Mouse (Mus musculus) hindbrain, embryonic 15.5 days (tissue): ENCODE data around the gene Ccl17. TPM values are rescaled to one million over a fixed set of nuclear protein-coding genes. Genes with fewer than 3 reads are reported as not detected.
"Not testable (repeated sequence)": the region's sequence is repeated elsewhere in the genome, so short reads cannot be mapped to it uniquely, and the experiment has no call there.

Experiments
- ATAC-seq: fragments of 200-750 bp; cut with Nextera tagmentation; 2 replicates; pipeline ENCODE4 v1.8.0; 2017; ENCODE audit warnings: low read depth, moderate number of reproducible peaks, moderate TSS enrichment; ENCODE audit not compliant: low FRiP score
- H3K27ac ChIP-seq: fragments of 300-500 bp; sonication (generic); replicated peaks from 2 replicates; pipeline ENCODE4 v1.5.1; 2015; ENCODE audit warnings: mild to moderate bottlenecking, inconsistent platforms
- H3K27me3 ChIP-seq: fragments of 300-500 bp; sonication (generic); 2 replicates; pipeline ENCODE4 v1.6.1; 2015; ENCODE audit warnings: control low read depth, inconsistent platforms
- H3K36me3 ChIP-seq: fragments of 300-500 bp; sonication (generic); 2 replicates; pipeline ENCODE4 v1.6.1; 2015; ENCODE audit warnings: control low read depth, inconsistent platforms
- H3K4me1 ChIP-seq: fragments of 300-500 bp; sonication (generic); replicated peaks from 2 replicates; pipeline ENCODE4 v1.6.1; 2015; ENCODE audit warnings: control low read depth, inconsistent platforms
- H3K4me2 ChIP-seq: fragments of 300-500 bp; sonication (generic); 2 replicates; pipeline ENCODE4 v1.6.1; 2015; ENCODE audit warnings: moderate library complexity, mild to moderate bottlenecking, inconsistent platforms
- H3K4me3 ChIP-seq: fragments of 300-500 bp; sonication (generic); 2 replicates; pipeline ENCODE4 v1.5.1; 2015; ENCODE audit warnings: mild to moderate bottlenecking, inconsistent platforms
- H3K9ac ChIP-seq: fragments of 300-500 bp; sonication (generic); 2 replicates; pipeline ENCODE4 v1.6.1; 2015; ENCODE audit warnings: inconsistent platforms
- H3K9me3 ChIP-seq: fragments of 300-500 bp; sonication (generic); 2 replicates; pipeline ENCODE4 v1.6.1; 2016; ENCODE audit warnings: control low read depth, inconsistent platforms
- WGBS: fragments of 180-500 bp; shearing (Covaris S2); methylation state at CpG from one replicate; pipeline ENCODE4 v1.1.7; 2015; 5-methylcytosine and 5-hydroxymethylcytosine counted together
- polyA plus RNA-seq: library from polyadenylated mRNA; unstranded; fragments of >200 nt; fragmentation: Nextera tagmentation; extraction: Ambion mirVana; gene quantifications from 2 replicates; pipeline ENCODE4 v1.2.1, GENCODE M21; 2015

The Ccl17 gene
- polyA plus RNA-seq, 1 experiment from 2014 or later = 0.87 TPM

GRCm38 (mm10) chr8:94837662-94838574, 27.7 kb downstream of the Ccl17 start, which contains the start of the genes Coq9 and Ciapin1:
Gene Coq9 (plus strand): TSS chr8:94838321.
Gene Ciapin1 (minus strand): TSS chr8:94838358.
- Histone ChIP-seq H3K4me2 (peak within 1 kb of the TSS; percentile 80), H3K4me3 (peak within 1 kb of the TSS; percentile 95), H3K4me1 (peaks cover 18% of the 10 kb centered on the region), H3K27me3 (no peaks in the 10 kb centered on the region), H3K9ac (peak within 1 kb of the TSS; percentile 94), H3K27ac (peak within 1 kb of the TSS; percentile 95), H3K36me3 (no peaks in the 10 kb centered on the region), H3K9me3 (no peaks in the 10 kb centered on the region)
- peak; percentile 98 for ATAC-seq
- under 1% methylated on average over 82 of the region's 82 CpGs for WGBS

- peaks cover 18% of the 10 kb centered on the region for H3K4me1 ChIP-seq
- H3K4me3 ChIP-seq = peak overlapping the region; percentile 95
- no peaks in the 10 kb centered on the region for H3K27me3 ChIP-seq
- 0% methylated on average over 24 of the region's 24 CpGs for WGBS
- H3K36me3 ChIP-seq = no peaks in the 10 kb centered on the region
- H3K27ac ChIP-seq = peak overlapping the region; percentile 95
- peak; percentile 49 for ATAC-seq
- H3K9ac ChIP-seq = peak overlapping the region; percentile 89
- peak overlapping the region; percentile 80 for H3K4me2 ChIP-seq
- no peaks in the 10 kb centered on the region for H3K9me3 ChIP-seq
Measured at GRCm38 (mm10) chr8:94838600-94838999, 28.3 kb downstream of the Ccl17 start.

- Histone ChIP-seq H3K9ac (no peak overlapping the region), H3K27me3 (no peaks in the 10 kb centered on the region), H3K4me3 (no peak overlapping the region), H3K4me1 (peaks cover 18% of the 10 kb centered on the region), H3K4me2 (no peak overlapping the region), H3K36me3 (peaks cover 14% of the 10 kb centered on the region), H3K27ac (no peak overlapping the region), H3K9me3 (no peaks in the 10 kb centered on the region)
- WGBS = 59% methylated on average over 2 of the region's 2 CpGs
- ATAC-seq = no peak
Measured at GRCm38 (mm10) chr8:94841183-94841582, 30.9 kb downstream of the Ccl17 start.

GRCm38 (mm10) chr8:94850049-94850448, 39.8 kb downstream of the Ccl17 start:
- Histone ChIP-seq H3K27me3 (no peaks in the 10 kb centered on the region), H3K4me3 (no peak overlapping the region), H3K4me1 (no peaks in the 10 kb centered on the region), H3K4me2 (no peak overlapping the region), H3K9ac (no peak overlapping the region), H3K9me3 (no peaks in the 10 kb centered on the region), H3K27ac (no peak overlapping the region), H3K36me3 (peaks cover 67% of the 10 kb centered on the region)
- ATAC-seq = no peak
- 95% methylated on average over 5 of the region's 5 CpGs for WGBS

- H3K4me3 ChIP-seq, H3K9me3 ChIP-seq, H3K4me2 ChIP-seq, H3K9ac ChIP-seq, H3K27ac ChIP-seq, ATAC-seq, H3K27me3 ChIP-seq: not testable (repeated sequence)
- Histone ChIP-seq H3K36me3 (peaks cover 43% of the 10 kb centered on the region), H3K4me1 (peaks cover 19% of the 10 kb centered on the region)
- WGBS = 90% methylated on average over 11 of the region's 11 CpGs
Measured at GRCm38 (mm10) chr8:94854761-94855160, 44.5 kb downstream of the Ccl17 start.

GRCm38 (mm10) chr8:94857011-94857345, 46.7 kb downstream of the Ccl17 start:
- H3K27me3 ChIP-seq = no peaks in the 10 kb centered on the region
- H3K4me2 ChIP-seq = peak overlapping the region; percentile 33
- no peak overlapping the region for H3K27ac ChIP-seq
- no peaks in the 10 kb centered on the region for H3K9me3 ChIP-seq
- whole genome bisulfite sequencing = 27% methylated on average over 5 of the region's 5 CpGs
- H3K9ac ChIP-seq = peak overlapping the region; percentile 97
- H3K4me3 ChIP-seq = peak overlapping the region; percentile 93; the same call in 1 of the 2 replicates
- H3K36me3 ChIP-seq = peaks cover 30% of the 10 kb centered on the region
- ATAC-seq = peak; percentile 20; the same call in 1 of the 2 replicates
- H3K4me1 ChIP-seq = peaks cover 19% of the 10 kb centered on the region

- H3K4me1 ChIP-seq = peaks cover 19% of the 10 kb centered on the region
- peak; percentile 84 for ATAC-seq
- H3K36me3 ChIP-seq = peaks cover 28% of the 10 kb centered on the region
- peak within 1 kb of the TSS; percentile 81 for H3K27ac ChIP-seq
- peak within 1 kb of the TSS; percentile 93 for H3K4me3 ChIP-seq
- no peaks in the 10 kb centered on the region for H3K9me3 ChIP-seq
- peak within 1 kb of the TSS; percentile 97 for H3K9ac ChIP-seq
- WGBS = under 1% methylated on average over 68 of the region's 68 CpGs
- peak within 1 kb of the TSS; percentile 64 for H3K4me2 ChIP-seq
- no peaks in the 10 kb centered on the region for H3K27me3 ChIP-seq
Measured at GRCm38 (mm10) chr8:94857346-94858173, 47.3 kb downstream of the Ccl17 start, which contains the start of gene Polr2c. Gene Polr2c (plus strand): TSS chr8:94857450.

GRCm38 (mm10) chr8:94861352-94861910, 51.2 kb downstream of the Ccl17 start:
- Histone ChIP-seq H3K27me3 (no peaks in the 10 kb centered on the region), H3K4me2 (no peak overlapping the region), H3K4me1 (peaks cover 19% of the 10 kb centered on the region), H3K4me3 (no peak overlapping the region), H3K36me3 (peaks cover 48% of the 10 kb centered on the region), H3K9ac (no peak overlapping the region), H3K27ac (no peak overlapping the region), H3K9me3 (no peaks in the 10 kb centered on the region)
- WGBS = 75% methylated on average over 8 of the region's 8 CpGs
- no peak for ATAC-seq

Other genes starting within 250 kb of the Ccl17 start
- gene Rspry1, start 208.5 kb upstream of the Ccl17 start, polyA plus RNA-seq = 45.5 and 48.7 TPM in 2 replicates
- 63.8 and 69.1 TPM in 2 replicates for gene Fam192a, start 208.5 kb upstream of the Ccl17 start, polyA plus RNA-seq
- 183 and 186 TPM in 2 replicates for gene Arl2bp, start 143.9 kb upstream of the Ccl17 start, polyA plus RNA-seq
- 1.7 and 2.4 TPM in 2 replicates for gene Pllp, start 114.2 kb upstream of the Ccl17 start, polyA plus RNA-seq
- gene Ccl22, start 64.9 kb upstream of the Ccl17 start, polyA plus RNA-seq = not detected in 2 replicates
- 38.3 and 46.3 TPM in 2 replicates for gene Cx3cl1, start 38.4 kb upstream of the Ccl17 start, polyA plus RNA-seq
- 57.6 and 59.6 TPM in 2 replicates for gene Coq9, start 27.9 kb downstream of the Ccl17 start, polyA plus RNA-seq
- 194 and 197 TPM in 2 replicates for gene Ciapin1, start 27.9 kb downstream of the Ccl17 start, polyA plus RNA-seq
- 111 TPM in 2 replicates for gene Polr2c, start 47.0 kb downstream of the Ccl17 start, polyA plus RNA-seq
- gene Dok4, start 65.9 kb downstream of the Ccl17 start, polyA plus RNA-seq = 84.1 and 88.9 TPM in 2 replicates
- gene Ccdc102a, start 107.6 kb downstream of the Ccl17 start, polyA plus RNA-seq = 6.6 and 7.6 TPM in 2 replicates
- gene Adgrg5, start 113.2 kb downstream of the Ccl17 start, polyA plus RNA-seq = 0.17 and 0.25 TPM in 2 replicates
- 116 and 122 TPM in 2 replicates for gene Adgrg1, start 164.3 kb downstream of the Ccl17 start, polyA plus RNA-seq
- 0.79 and 0.95 TPM in 2 replicates for gene Adgrg3, start 207.2 kb downstream of the Ccl17 start, polyA plus RNA-seq
- gene Drc7, start 244.7 kb downstream of the Ccl17 start, polyA plus RNA-seq = 2.1 and 2.4 TPM in 2 replicates